Mouse (Mus musculus) olfactory bulb, adult 2 months (tissue): Measurements from ENCODE around the gene Mllt3. TPM values are rescaled to one million over a fixed set of nuclear protein-coding genes. Genes with fewer than 3 reads are reported as not detected.
A peak's percentile ranks its signal among the peaks of the same experiment; 100 is the strongest.

Source experiments
- H3K27ac ChIP-seq: fragments of 200-500 bp; 2 replicates; pipeline ENCODE4 v1.5.1; 2012; ENCODE audit warnings: low read depth, low read length; ENCODE audit not compliant: insufficient read depth
- H3K4me1 ChIP-seq: fragments of 200-500 bp; 2 replicates; pipeline ENCODE4 v1.6.1; 2012; ENCODE audit warnings: low read length; ENCODE audit not compliant: control insufficient read depth, insufficient read depth
- H3K4me3 ChIP-seq: fragments of 200-500 bp; 2 replicates; pipeline ENCODE4 v1.5.1; 2012; ENCODE audit warnings: mild to moderate bottlenecking, low read depth, low read length, moderate library complexity; ENCODE audit not compliant: insufficient read depth
- CTCF ChIP-seq: fragments of 200-500 bp; IDR thresholded peaks from 2 replicates; pipeline ENCODE4 v1.5.1; 2012; ENCODE audit warnings: low read depth, mild to moderate bottlenecking, low read length, moderate library complexity; ENCODE audit not compliant: insufficient read depth
- POLR2A ChIP-seq: fragments of 200-500 bp; IDR thresholded peaks from 2 replicates; pipeline ENCODE4 v1.6.1; 2012; ENCODE audit warnings: mild to moderate bottlenecking, low read depth, low read length, moderate library complexity; ENCODE audit not compliant: insufficient read depth
- WGBS: fragments of 180-500 bp; shearing (Covaris S2); methylation state at CpG from one replicate; pipeline ENCODE4 v1.1.7; 2018; 5-methylcytosine and 5-hydroxymethylcytosine counted together
- polyA plus RNA-seq: library from polyadenylated mRNA; stranded (reverse); fragments of >200 nt; gene quantifications from 2 replicates; pipeline ENCODE4 v1.2.4, GENCODE M21; 2012; ENCODE audit warnings: low replicate concordance; ENCODE audit not compliant: missing spikeins, insufficient read depth, insufficient read length

The Mllt3 gene
- polyA plus RNA-seq, 1 experiment, result not detected

- no peaks in the 10 kb centered on the region for H3K4me1 ChIP-seq
- TF ChIP-seq CTCF, result no peak
- TF ChIP-seq POLR2A, result no peak
- 56% methylated on average over 5 of the region's 5 CpGs for WGBS
- H3K4me3 ChIP-seq, result no peak overlapping the region
- no peak overlapping the region for H3K27ac ChIP-seq
Measured at GRCm38 (mm10) chr4:87792511-87792910, 240.7 kb downstream of the Mllt3 start.

- Histone ChIP-seq H3K4me1 (peaks cover 3% of the 10 kb centered on the region; the same call in 1 of the 2 replicates), H3K27ac (no peak overlapping the region), H3K4me3 (no peak overlapping the region)
- WGBS, result 81% methylated on average over 7 of the region's 7 CpGs
- TF ChIP-seq CTCF (no peak), POLR2A (no peak)
Measured at GRCm38 (mm10) chr4:87789446-87789845, 243.7 kb downstream of the Mllt3 start.

DNA sequence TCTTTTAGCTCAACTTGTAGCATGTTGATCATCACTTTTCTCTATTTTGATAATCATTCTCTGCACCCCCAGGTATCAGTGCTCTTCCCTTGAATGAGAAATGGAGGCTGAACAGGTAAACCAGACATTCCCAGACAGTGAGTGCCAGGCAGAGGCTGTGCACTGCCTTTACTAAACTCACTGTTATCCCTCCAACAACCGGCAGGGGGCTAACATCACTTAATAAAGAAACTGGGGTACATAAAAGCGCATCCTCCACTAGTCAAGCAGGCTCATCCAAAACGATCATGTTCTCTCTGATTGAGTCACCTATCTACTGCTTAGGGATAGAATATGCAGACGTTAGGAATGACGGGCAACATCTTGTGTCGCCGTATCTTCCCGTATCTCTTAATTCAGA, 244.5 kb downstream of the Mllt3 start:
- no peak for TF ChIP-seq CTCF
- TF ChIP-seq POLR2A, result no peak
- H3K27ac ChIP-seq, result no peak overlapping the region
- H3K4me1 ChIP-seq, result peaks cover 3% of the 10 kb centered on the region; the same call in 1 of the 2 replicates
- 65% methylated on average over 8 of the region's 8 CpGs for WGBS
- H3K4me3 ChIP-seq, result no peak overlapping the region

DNA sequence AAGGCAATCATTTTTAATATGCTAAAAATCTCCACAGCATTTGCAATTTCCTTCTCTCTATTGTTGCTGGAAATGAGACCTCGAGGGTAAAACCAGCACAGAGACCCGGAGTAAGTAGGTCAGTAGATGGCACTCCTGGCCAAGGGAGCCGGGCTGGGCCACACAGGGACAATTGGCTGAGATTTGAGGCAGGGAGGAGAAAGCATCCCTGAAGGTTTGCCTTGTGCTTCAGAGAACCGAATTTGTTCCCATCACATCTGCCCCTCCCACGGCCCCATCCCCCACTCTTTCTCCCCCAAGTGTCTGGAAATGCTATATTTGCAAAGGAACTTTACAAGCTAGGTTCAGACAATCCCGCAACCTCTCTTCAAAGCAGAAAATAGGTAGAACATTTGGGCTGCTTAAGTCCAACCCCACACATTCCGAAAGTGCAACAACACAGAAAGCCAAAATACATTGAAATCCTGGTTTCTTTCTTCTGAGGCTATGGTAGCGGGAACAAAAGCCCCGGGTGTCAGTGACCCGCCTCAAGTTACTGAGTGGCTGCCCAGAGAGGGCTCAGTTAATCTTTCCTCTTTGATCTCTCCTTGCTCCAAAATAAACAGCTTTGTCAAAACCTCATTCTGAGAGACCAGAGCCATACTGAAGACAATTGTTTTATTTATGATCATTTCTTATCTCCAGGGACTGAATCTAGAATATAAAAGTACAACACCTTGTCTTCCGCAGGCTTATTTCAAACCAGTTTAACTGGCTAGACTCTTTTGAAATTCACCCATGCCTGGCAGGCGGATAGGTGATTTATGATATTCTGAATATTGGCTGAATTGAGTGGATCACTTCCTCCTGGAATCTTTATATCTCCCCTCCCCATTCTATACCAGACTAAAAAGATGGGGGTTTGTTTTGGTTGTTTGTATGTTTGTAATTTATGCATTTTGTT, 247.8 kb downstream of the Mllt3 start:
- WGBS, result 25% methylated on average over 12 of the region's 12 CpGs
- Histone ChIP-seq H3K4me1 (peaks cover 3% of the 10 kb centered on the region; the same call in 1 of the 2 replicates), H3K27ac (no peak overlapping the region), H3K4me3 (no peak overlapping the region)
- TF ChIP-seq POLR2A (no peak), CTCF (peak; percentile 50)

- TF ChIP-seq CTCF (no peak), POLR2A (no peak)
- no peak overlapping the region for H3K4me3 ChIP-seq
- 69% methylated on average over 2 of the region's 2 CpGs for WGBS
- peaks cover 3% of the 10 kb centered on the region; the same call in 1 of the 2 replicates for H3K4me1 ChIP-seq
- H3K27ac ChIP-seq, result no peak overlapping the region
Measured at GRCm38 (mm10) chr4:87783809-87784208, 249.4 kb downstream of the Mllt3 start.

GRCm38 (mm10) chr4:87781971-87782370, 251.2 kb downstream of the Mllt3 start:
- WGBS, result 77% methylated on average over 5 of the region's 5 CpGs
- TF ChIP-seq POLR2A (no peak), CTCF (no peak)
- Histone ChIP-seq H3K4me1 (peaks cover 3% of the 10 kb centered on the region; the same call in 1 of the 2 replicates), H3K27ac (no peak overlapping the region), H3K4me3 (no peak overlapping the region)

DNA sequence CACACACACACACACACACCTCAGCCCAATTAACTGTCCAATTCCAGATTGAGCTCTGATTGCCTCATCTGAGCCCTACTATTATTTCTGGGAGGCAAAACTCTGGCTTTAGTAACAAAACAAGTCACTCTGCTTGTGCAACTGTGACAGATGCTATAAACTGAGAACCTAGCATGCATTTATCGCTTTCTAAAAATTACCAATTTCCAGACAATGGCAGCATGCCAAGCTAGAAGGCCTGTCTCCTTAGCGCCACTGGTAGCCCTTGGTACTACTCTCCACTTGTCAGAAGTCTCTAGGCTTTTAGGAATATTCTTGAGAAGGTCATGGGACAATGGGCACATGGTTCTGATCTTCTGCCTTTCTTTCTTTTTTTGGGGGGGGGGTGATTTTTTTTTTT, 257.4 kb downstream of the Mllt3 start:
- TF ChIP-seq CTCF (no peak), POLR2A (no peak)

DNA sequence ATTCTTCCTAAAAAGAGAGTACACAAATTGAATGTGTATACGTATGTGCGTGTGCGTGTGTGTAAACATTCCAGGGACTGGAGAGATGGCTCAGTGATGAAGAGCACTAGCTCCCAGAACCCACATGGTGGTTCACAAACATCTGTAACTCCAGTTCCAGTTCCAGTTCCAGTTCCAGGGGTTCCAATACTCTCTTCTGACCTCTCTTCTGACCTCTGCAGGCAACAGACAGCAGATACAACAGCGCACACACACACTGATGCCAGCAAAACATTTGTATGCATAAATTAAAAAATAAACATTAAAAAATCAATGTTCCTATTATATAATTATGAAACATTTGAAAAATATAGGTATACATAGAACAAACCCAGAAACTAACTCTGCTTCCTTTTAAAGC, 258.6 kb downstream of the Mllt3 start:
- TF ChIP-seq POLR2A, result no peak
- TF ChIP-seq CTCF, result no peak
- Histone ChIP-seq H3K27ac (no peak overlapping the region), H3K4me3 (no peak overlapping the region), H3K4me1 (no peaks in the 10 kb centered on the region)
- WGBS, result 94% methylated on average over 4 of the region's 4 CpGs

More for the DNA sequence above, 257.4 kb downstream of the Mllt3 start:
- Histone ChIP-seq H3K4me1 (no peaks in the 10 kb centered on the region), H3K4me3 (no peak overlapping the region), H3K27ac (no peak overlapping the region)
- WGBS, result 55% methylated on average over 2 of the region's 2 CpGs

- TF ChIP-seq CTCF, result no peak
- TF ChIP-seq POLR2A, result no peak
- Histone ChIP-seq H3K27ac (no peak overlapping the region), H3K4me3 (no peak overlapping the region), H3K4me1 (peaks cover 2% of the 10 kb centered on the region; the same call in 1 of the 2 replicates)
- WGBS, result 37% methylated on average over 11 of the region's 11 CpGs
Measured at GRCm38 (mm10) chr4:87767711-87768561, 265.2 kb downstream of the Mllt3 start.
